ENCODE assay signal across 7 mouse cellular contexts in the genomic region with DNA sequence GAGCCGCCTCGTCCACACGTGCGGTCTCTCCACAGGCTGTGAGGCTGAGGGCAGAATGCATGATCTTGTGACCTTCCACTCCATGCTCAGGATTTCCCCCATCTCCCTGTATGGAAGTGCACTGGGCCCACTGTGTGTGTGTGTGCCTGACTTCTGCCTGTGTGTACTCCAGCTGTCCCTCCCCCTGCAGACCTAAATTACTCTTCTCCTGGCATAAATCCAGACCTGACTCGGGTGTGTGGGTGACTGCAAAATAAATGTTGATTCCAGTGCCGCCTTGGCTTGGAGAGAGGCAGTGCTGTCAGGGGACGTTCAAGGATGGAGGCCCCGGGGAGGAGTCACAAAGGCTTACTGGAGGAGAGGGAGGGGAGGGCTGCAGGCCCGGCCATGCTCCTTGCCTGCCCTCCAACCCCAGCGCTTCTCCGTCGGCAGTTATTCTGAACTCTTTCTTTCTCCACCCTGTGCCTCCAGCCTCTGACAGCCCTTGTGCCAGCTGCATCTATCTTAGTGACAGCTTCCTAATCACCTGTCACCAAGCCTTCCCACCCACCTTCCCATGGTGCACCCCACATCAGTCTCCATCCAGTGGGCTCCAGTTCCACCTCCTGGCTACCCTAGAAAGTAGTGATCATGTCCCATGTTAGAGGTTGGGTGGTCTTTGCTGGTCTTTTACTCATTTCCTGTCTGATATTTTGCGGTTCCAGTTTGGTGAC. TPM values are rescaled to one million over a fixed set of nuclear protein-coding genes. Genes with fewer than 3 reads are reported as not detected.
DNase-seq lines count a peak whose midpoint lies in the region; ATAC-seq lines count a peak whose summit lies in the region.

No protein-coding gene starts in this region.

- peak; percentile 78 to 89 for DNase-seq in adrenal gland, adult (ENCODE audit: inconsistent age in 2 of 2, low spot score in 1 of 2)
- DNase-seq in brain, adult 2 months (ENCODE audit: low read depth, low spot score) = peak; percentile 90
- DNase-seq in heart, adult 8-10 months (ENCODE audit: low spot score) = peak; percentile 63
- DNase-seq in right cerebral cortex, postnatal 25 days = peak; percentile 49
- no peak for DNase-seq in spleen, adult 12 weeks (ENCODE audit: low spot score)

- no peaks in the 10 kb centered on the region for H3K27me3 ChIP-seq in kidney, embryonic 14.5 days (ENCODE audit: control insufficient read depth, insufficient read depth, low read length)
- H3K27me3 ChIP-seq in liver, embryonic 16.5 days (ENCODE audit: control insufficient read depth, insufficient read depth, low read depth, low read length) = no peaks in the 10 kb centered on the region

- H3K4me1 ChIP-seq in kidney, embryonic 14.5 days (ENCODE audit: control insufficient read depth, insufficient read depth, low read length) = peaks cover 37% of the 10 kb centered on the region
- peaks cover 30% of the 10 kb centered on the region for H3K4me1 ChIP-seq in liver, embryonic 16.5 days (ENCODE audit: control insufficient read depth, low read depth, low read length)

- 15% methylated on average over 13 of the region's 13 CpGs for WGBS in kidney, embryonic 14.5 days
- WGBS in liver, embryonic 16.5 days (ENCODE audit: insufficient replicate concordance) = 25% methylated on average over 13 of the region's 13 CpGs

- H3K27ac ChIP-seq in kidney, embryonic 14.5 days (ENCODE audit: low read depth, low read length) = peak overlapping the region; percentile 44; the same call in 1 of the 2 replicates
- no peak overlapping the region for H3K27ac ChIP-seq in liver, embryonic 16.5 days (ENCODE audit: low read length)

- ATAC-seq in kidney, embryonic 14.5 days (ENCODE audit: low FRiP score, low TSS enrichment) = peak; percentile 47; the same call in 1 of the 2 replicates
- ATAC-seq in liver, embryonic 16.5 days (ENCODE audit: low read depth) = peak; percentile 53; the same call in 1 of the 2 replicates

- H3K9me3 ChIP-seq in kidney, embryonic 14.5 days (ENCODE audit: control insufficient read depth, low read length) = no peaks in the 10 kb centered on the region
- no peaks in the 10 kb centered on the region for H3K9me3 ChIP-seq in liver, embryonic 16.5 days (replicated peaks; ENCODE audit: control insufficient read depth, low read length)

- no peaks in the 10 kb centered on the region for H3K36me3 ChIP-seq in kidney, embryonic 14.5 days (ENCODE audit: control insufficient read depth, insufficient read depth, low read length)
- H3K36me3 ChIP-seq in liver, embryonic 16.5 days (ENCODE audit: control insufficient read depth, insufficient read depth) = no peaks in the 10 kb centered on the region

- H3K4me2 ChIP-seq in kidney, embryonic 14.5 days (replicated peaks; ENCODE audit: low read depth, low read length) = no peak overlapping the region
- H3K4me2 ChIP-seq in liver, embryonic 16.5 days (ENCODE audit: low read depth, low read length) = no peak overlapping the region

- H3K4me3 ChIP-seq in kidney, embryonic 14.5 days (ENCODE audit: low read length) = no peak overlapping the region
- H3K4me3 ChIP-seq in liver, embryonic 16.5 days (ENCODE audit: low read depth, low read length) = no peak overlapping the region

- H3K9ac ChIP-seq in kidney, embryonic 14.5 days (ENCODE audit: low read depth, low read length) = no peak overlapping the region
- H3K9ac ChIP-seq in liver, embryonic 16.5 days (ENCODE audit: low read depth, low read length) = no peak overlapping the region; the same call in 1 of the 2 replicates

RNA-seq across cellular contexts. Expression of a gene that starts 45.2 kb away (rescaled TPM):
- total RNA-seq in heart, adult 8-10 months (2022) = 10 to 100 TPM; 28.5 to 39.5 (median 31.3) TPM
- polyA plus RNA-seq in kidney, embryonic 14.5 days (2014; fragmentation: Nextera tagmentation; extraction: Ambion mirVana) = 23.6 and 25.7 TPM in 2 replicates
- polyA plus RNA-seq in liver, embryonic 16.5 days (2015; fragmentation: Nextera tagmentation; extraction: Ambion mirVana) = 6.8 and 7.4 TPM in 2 replicates

RNA-seq across cellular contexts. Expression of a gene that starts 45.4 kb away (rescaled TPM):
- 1,000 to 10,000 TPM; 2,287 to 2,565 (median 2,388) TPM for total RNA-seq in heart, adult 8-10 months (2022)
- polyA plus RNA-seq in kidney, embryonic 14.5 days (2014; fragmentation: Nextera tagmentation; extraction: Ambion mirVana) = 549 and 658 TPM in 2 replicates
- 204 and 221 TPM in 2 replicates for polyA plus RNA-seq in liver, embryonic 16.5 days (2015; fragmentation: Nextera tagmentation; extraction: Ambion mirVana)
